Mouse (Mus musculus) ES-Bruce4 (cell line): ENCODE results near the gene Erg. TPM values are rescaled to one million over a fixed set of nuclear protein-coding genes. Genes with fewer than 3 reads are reported as not detected.

Experiments used
- H3K27ac ChIP-seq: 2 replicates; pipeline ENCODE4 v1.5.1; 2012; ENCODE audit warnings: low read length, inconsistent platforms; ENCODE audit not compliant: insufficient read depth
- H3K27me3 ChIP-seq: 2 replicates; pipeline ENCODE4 v1.6.1; 2012; ENCODE audit warnings: mild to moderate bottlenecking, low read length, inconsistent platforms; ENCODE audit not compliant: control insufficient read depth, poor library complexity, insufficient read depth, severe bottlenecking
- H3K36me3 ChIP-seq: 2 replicates; pipeline ENCODE4 v1.6.1; 2012; ENCODE audit warnings: inconsistent platforms, mild to moderate bottlenecking, low read length, moderate library complexity; ENCODE audit not compliant: control insufficient read depth, poor library complexity, insufficient read depth, severe bottlenecking
- H3K4me1 ChIP-seq: one replicate; pipeline ENCODE4 v1.8.1; 2011; ENCODE audit warnings: low read length; ENCODE audit not compliant: control insufficient read depth, insufficient read depth
- H3K4me3 ChIP-seq: 2 replicates; pipeline ENCODE4 v1.5.1; 2011; ENCODE audit warnings: low read depth, mild to moderate bottlenecking, low read length
- H3K9ac ChIP-seq: 2 replicates; pipeline ENCODE4 v1.6.1; 2012; ENCODE audit warnings: low read depth, mild to moderate bottlenecking, inconsistent platforms; ENCODE audit not compliant: poor library complexity, severe bottlenecking
- H3K9me3 ChIP-seq: replicated peaks from 2 replicates; pipeline ENCODE4 v1.6.1; 2012; ENCODE audit warnings: mild to moderate bottlenecking, low read length, inconsistent platforms; ENCODE audit not compliant: control insufficient read depth, poor library complexity, insufficient read depth, severe bottlenecking
- CTCF ChIP-seq: IDR thresholded peaks from one replicate; pipeline ENCODE4 v1.8.1; 2011; ENCODE audit warnings: low read depth, low read length
- EP300 ChIP-seq: IDR thresholded peaks from 2 replicates; pipeline ENCODE4 v1.6.1; 2011; ENCODE audit warnings: low read depth, low read length; ENCODE audit not compliant: insufficient read depth
- POLR2A ChIP-seq: IDR thresholded peaks from one replicate; pipeline ENCODE4 v1.8.1; 2011; ENCODE audit warnings: low read length; ENCODE audit not compliant: insufficient read depth
- polyA plus RNA-seq: library from polyadenylated mRNA; stranded (reverse); fragments of >200 nt; gene quantifications from 2 replicates; pipeline ENCODE4 v1.2.4, GENCODE M21; 2011; ENCODE audit warnings: low read depth; ENCODE audit not compliant: missing spikeins, insufficient read depth, insufficient read length

Gene Erg
- polyA plus RNA-seq, 1 experiment: 0.28 TPM

GRCm38 (mm10) chr16:95506051-95506450 lies 80.3 kb downstream of the Erg start:
- Histone ChIP-seq H3K27ac (no peak overlapping the region), H3K4me3 (no peak overlapping the region), H3K36me3 (no peaks in the 10 kb centered on the region), H3K9me3 (no peaks in the 10 kb centered on the region; the same call in 1 of the 2 replicates), H3K27me3 (no peaks in the 10 kb centered on the region), H3K9ac (no peak overlapping the region), H3K4me1 (no peaks in the 10 kb centered on the region)
- TF ChIP-seq CTCF: no peak
- no peak for TF ChIP-seq EP300

GRCm38 (mm10) chr16:95496582-95497300 lies 89.7 kb downstream of the Erg start:
- H3K4me3 ChIP-seq: no peak overlapping the region
- no peak overlapping the region for H3K9ac ChIP-seq
- no peaks in the 10 kb centered on the region for H3K36me3 ChIP-seq
- no peak overlapping the region for H3K27ac ChIP-seq
- H3K27me3 ChIP-seq: no peaks in the 10 kb centered on the region
- H3K9me3 ChIP-seq: no peaks in the 10 kb centered on the region
- TF ChIP-seq CTCF: no peak
- no peak for TF ChIP-seq EP300
- TF ChIP-seq POLR2A: no peak
- H3K4me1 ChIP-seq: no peaks in the 10 kb centered on the region

GRCm38 (mm10) chr16:95494108-95494507 lies 92.3 kb downstream of the Erg start:
- Histone ChIP-seq H3K4me1 (no peaks in the 10 kb centered on the region), H3K27me3 (no peaks in the 10 kb centered on the region), H3K27ac (no peak overlapping the region)

GRCm38 (mm10) chr16:95493336-95493735 lies 93.1 kb downstream of the Erg start:
- Histone ChIP-seq H3K9me3 (no peaks in the 10 kb centered on the region), H3K27me3 (no peaks in the 10 kb centered on the region), H3K4me3 (no peak overlapping the region), H3K9ac (no peak overlapping the region), H3K4me1 (no peaks in the 10 kb centered on the region), H3K27ac (no peak overlapping the region), H3K36me3 (no peaks in the 10 kb centered on the region)
- no peak for TF ChIP-seq EP300
- no peak for TF ChIP-seq POLR2A
- TF ChIP-seq CTCF: no peak

More at GRCm38 (mm10) chr16:95494108-95494507, 92.3 kb downstream of the Erg start:
- Histone ChIP-seq H3K4me3 (no peak overlapping the region), H3K9ac (no peak overlapping the region), H3K36me3 (no peaks in the 10 kb centered on the region), H3K9me3 (no peaks in the 10 kb centered on the region)
- TF ChIP-seq CTCF (no peak), EP300 (no peak), POLR2A (no peak)

GRCm38 (mm10) chr16:95492146-95492545 lies 94.2 kb downstream of the Erg start:
- no peaks in the 10 kb centered on the region for H3K36me3 ChIP-seq
- no peak overlapping the region for H3K9ac ChIP-seq
- no peaks in the 10 kb centered on the region for H3K4me1 ChIP-seq
- no peak overlapping the region for H3K27ac ChIP-seq
- H3K4me3 ChIP-seq: no peak overlapping the region
- H3K27me3 ChIP-seq: no peaks in the 10 kb centered on the region
- no peak for TF ChIP-seq EP300
- TF ChIP-seq CTCF: no peak
- TF ChIP-seq POLR2A: no peak
- H3K9me3 ChIP-seq: no peaks in the 10 kb centered on the region

- H3K9ac ChIP-seq: no peak overlapping the region
- no peaks in the 10 kb centered on the region for H3K4me1 ChIP-seq
Measured at GRCm38 (mm10) chr16:95490386-95490785, 96.0 kb downstream of the Erg start.

More at GRCm38 (mm10) chr16:95490386-95490785, 96.0 kb downstream of the Erg start:
- H3K27me3 ChIP-seq: no peaks in the 10 kb centered on the region
- no peak overlapping the region for H3K4me3 ChIP-seq
- H3K9me3 ChIP-seq: no peaks in the 10 kb centered on the region
- TF ChIP-seq POLR2A (no peak), EP300 (no peak), CTCF (no peak)
- no peaks in the 10 kb centered on the region for H3K36me3 ChIP-seq
- H3K27ac ChIP-seq: no peak overlapping the region
